Mouse (Mus musculus) kidney, embryonic 14.5 days (tissue): ENCODE measurements around the gene Cabp2. TPM values are rescaled to one million over a fixed set of nuclear protein-coding genes. Genes with fewer than 3 reads are reported as not detected.
"Not testable (repeated sequence)": the region's sequence is repeated elsewhere in the genome, so short reads cannot be mapped to it uniquely, and the experiment has no call there.

Experiments used
- ATAC-seq: fragments of 200-750 bp; cut with Nextera tagmentation; 2 replicates; pipeline ENCODE4 v1.8.0; 2017; ENCODE audit warnings: moderate number of reproducible peaks, mild to moderate bottlenecking, moderate TSS enrichment, moderate library complexity; ENCODE audit not compliant: low FRiP score, low TSS enrichment
- H3K27ac ChIP-seq: fragments of 300-500 bp; sonication (generic); 2 replicates; pipeline ENCODE4 v1.5.1; 2014; ENCODE audit warnings: low read depth, mild to moderate bottlenecking, low read length, moderate library complexity, mixed read lengths
- H3K27me3 ChIP-seq: fragments of 300-500 bp; sonication (generic); 2 replicates; pipeline ENCODE4 v1.6.1; 2014; ENCODE audit warnings: mild to moderate bottlenecking, low read length; ENCODE audit not compliant: control insufficient read depth, insufficient read depth
- H3K36me3 ChIP-seq: fragments of 300-500 bp; sonication (generic); 2 replicates; pipeline ENCODE4 v1.6.1; 2014; ENCODE audit warnings: low read length, mixed read lengths; ENCODE audit not compliant: control insufficient read depth, insufficient read depth
- H3K4me1 ChIP-seq: fragments of 300-500 bp; sonication (generic); 2 replicates; pipeline ENCODE4 v1.6.1; 2014; ENCODE audit warnings: low read length, mixed read lengths; ENCODE audit not compliant: control insufficient read depth, insufficient read depth
- H3K4me2 ChIP-seq: fragments of 300-500 bp; sonication (generic); replicated peaks from 2 replicates; pipeline ENCODE4 v1.6.1; 2014; ENCODE audit warnings: low read depth, mild to moderate bottlenecking, low read length
- H3K4me3 ChIP-seq: fragments of 300-500 bp; sonication (generic); 2 replicates; pipeline ENCODE4 v1.5.1; 2014; ENCODE audit warnings: mild to moderate bottlenecking, low read length
- H3K9ac ChIP-seq: fragments of 300-500 bp; sonication (generic); 2 replicates; pipeline ENCODE4 v1.6.1; 2014; ENCODE audit warnings: low read depth, mild to moderate bottlenecking, low read length, moderate library complexity
- H3K9me3 ChIP-seq: fragments of 300-500 bp; sonication (generic); 2 replicates; pipeline ENCODE4 v1.6.1; 2016; ENCODE audit warnings: low read length; ENCODE audit not compliant: control insufficient read depth
- WGBS: fragments of 180-500 bp; shearing (Covaris S2); extraction: QIAGEN DNeasy Blood & Tissue Kit; methylation state at CpG from one replicate; pipeline ENCODE4 v1.1.7; 2014; 5-methylcytosine and 5-hydroxymethylcytosine counted together
- polyA plus RNA-seq: library from polyadenylated mRNA; unstranded; fragments of >200 nt; fragmentation: Nextera tagmentation; extraction: Ambion mirVana; gene quantifications from 2 replicates; pipeline ENCODE4 v1.2.1, GENCODE M21; 2014

Cabp2 gene
- polyA plus RNA-seq, 1 experiment from 2014 or later: not detected

- Histone ChIP-seq H3K27me3 (no peaks in the 10 kb centered on the region), H3K4me2 (no peak overlapping the region), H3K9me3 (no peaks in the 10 kb centered on the region), H3K36me3 (peaks cover 46% of the 10 kb centered on the region), H3K4me1 (peaks cover 8% of the 10 kb centered on the region; the same call in 1 of the 2 replicates), H3K9ac (no peak overlapping the region), H3K27ac (no peak overlapping the region), H3K4me3 (no peak overlapping the region)
- no peak for ATAC-seq
- 90% methylated on average over 7 of the region's 7 CpGs for WGBS
Observed at GRCm38 (mm10) chr19:4129462-4129861, 48.1 kb downstream of the Cabp2 start.

GRCm38 (mm10) chr19:4130106-4130505 lies 48.7 kb downstream of the Cabp2 start:
- WGBS: 76% methylated on average over 4 of the region's 4 CpGs
- H3K36me3 ChIP-seq: peaks cover 46% of the 10 kb centered on the region

DNA sequence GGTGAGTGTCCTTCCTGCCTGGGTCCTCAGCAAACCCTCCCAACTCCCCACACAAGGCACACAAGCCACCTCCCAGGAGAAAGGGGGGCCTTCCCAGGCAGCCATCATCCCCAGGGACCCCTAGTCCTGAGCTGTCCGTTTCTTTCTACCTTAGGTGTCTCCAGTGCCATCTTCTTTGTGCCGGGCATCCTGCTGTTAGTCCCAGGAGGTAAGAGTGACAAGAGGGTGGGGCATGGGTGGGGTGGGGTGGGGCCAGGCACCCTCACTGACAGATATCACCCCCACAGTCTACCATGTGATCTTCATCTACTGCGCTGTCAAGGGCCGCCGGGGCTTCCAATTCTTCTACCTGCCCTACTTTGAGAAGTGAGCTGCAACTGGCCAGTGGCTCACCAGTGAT lies 49.7 kb downstream of the Cabp2 start:
- no peaks in the 10 kb centered on the region for H3K9me3 ChIP-seq
- H3K4me3 ChIP-seq: no peak overlapping the region
- peaks cover 8% of the 10 kb centered on the region; the same call in 1 of the 2 replicates for H3K4me1 ChIP-seq
- H3K27ac ChIP-seq: no peak overlapping the region
- H3K36me3 ChIP-seq: peaks cover 46% of the 10 kb centered on the region
- 98% methylated on average over 5 of the region's 5 CpGs for WGBS
- ATAC-seq: no peak
- H3K9ac ChIP-seq: no peak overlapping the region
- H3K27me3 ChIP-seq: no peaks in the 10 kb centered on the region
- H3K4me2 ChIP-seq: no peak overlapping the region

More at GRCm38 (mm10) chr19:4130106-4130505, 48.7 kb downstream of the Cabp2 start:
- Histone ChIP-seq H3K4me2 (no peak overlapping the region), H3K4me1 (peaks cover 8% of the 10 kb centered on the region; the same call in 1 of the 2 replicates), H3K9ac (no peak overlapping the region), H3K4me3 (no peak overlapping the region), H3K27me3 (no peaks in the 10 kb centered on the region), H3K9me3 (no peaks in the 10 kb centered on the region), H3K27ac (no peak overlapping the region)
- ATAC-seq: no peak

GRCm38 (mm10) chr19:4131768-4132167 lies 50.4 kb downstream of the Cabp2 start:
- Histone ChIP-seq H3K4me1 (peaks cover 3% of the 10 kb centered on the region; the same call in 1 of the 2 replicates), H3K27me3 (no peaks in the 10 kb centered on the region), H3K36me3 (peaks cover 46% of the 10 kb centered on the region), H3K4me3 (no peak overlapping the region), H3K27ac (no peak overlapping the region), H3K9me3 (no peaks in the 10 kb centered on the region), H3K4me2 (no peak overlapping the region), H3K9ac (no peak overlapping the region)
- no peak for ATAC-seq
- 80% methylated on average over 2 of the region's 2 CpGs for WGBS

DNA sequence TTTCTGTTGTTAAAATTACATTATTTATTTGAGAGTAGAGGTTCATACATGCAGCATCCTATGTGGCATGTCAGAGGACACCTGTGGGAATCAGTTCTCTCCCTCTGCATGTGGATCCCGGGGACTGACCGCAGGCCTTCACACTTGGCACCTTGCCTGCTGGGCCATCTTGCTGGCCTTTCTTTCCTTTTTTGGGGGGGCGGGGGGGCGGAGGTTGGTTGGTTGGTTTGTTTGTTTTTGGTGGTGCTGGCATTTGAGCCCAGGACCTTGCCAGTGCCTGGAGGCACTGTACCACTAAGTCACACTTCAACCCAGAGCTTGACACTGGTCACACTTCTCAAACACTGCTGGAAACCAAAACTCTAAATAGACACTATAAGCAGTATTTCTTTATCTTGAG lies 53.0 kb downstream of the Cabp2 start:
- Histone ChIP-seq H3K4me2 (no peak overlapping the region), H3K27me3 (no peaks in the 10 kb centered on the region), H3K4me3 (no peak overlapping the region), H3K27ac (no peak overlapping the region), H3K9ac (no peak overlapping the region), H3K9me3 (no peaks in the 10 kb centered on the region), H3K36me3 (peaks cover 33% of the 10 kb centered on the region), H3K4me1 (no peaks in the 10 kb centered on the region)
- WGBS: 84% methylated on average over 4 of the region's 4 CpGs
- no peak for ATAC-seq

DNA sequence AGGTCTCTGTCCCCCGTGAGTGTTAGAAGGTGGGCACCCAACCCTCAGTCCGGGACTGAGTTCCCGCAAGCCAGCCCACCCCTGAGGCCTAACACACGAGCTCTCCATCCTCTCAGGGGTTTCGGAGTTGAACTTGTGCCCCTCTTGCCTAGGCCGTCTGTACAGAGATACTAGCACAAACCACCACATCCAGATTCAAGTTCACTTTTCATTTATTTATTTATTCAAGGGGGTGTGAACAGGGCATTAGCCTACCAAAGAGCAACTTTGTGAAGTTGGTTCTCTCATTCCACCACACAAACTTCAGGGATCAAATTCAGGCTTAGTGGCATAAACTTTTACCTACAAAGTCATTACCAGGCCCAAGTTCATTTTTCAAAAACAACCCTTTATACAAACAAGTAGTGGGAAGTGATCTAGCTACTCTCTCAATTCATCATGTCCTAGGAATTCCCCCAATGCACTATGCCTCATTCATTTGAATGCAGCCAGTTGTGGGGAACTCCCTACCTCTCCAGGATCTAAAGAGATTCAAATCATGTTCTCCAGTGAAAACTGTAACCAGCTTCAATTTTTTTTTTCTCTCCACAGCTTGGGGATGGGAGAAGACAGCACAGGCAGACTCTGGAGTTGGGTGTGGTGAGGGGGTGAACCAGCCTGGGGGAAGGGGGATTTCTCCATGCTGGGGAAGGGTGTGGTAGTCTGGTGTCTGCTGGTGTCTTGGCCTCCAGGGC lies 54.0 kb downstream of the Cabp2 start:
- H3K4me1 ChIP-seq, ATAC-seq, H3K27ac ChIP-seq, H3K9ac ChIP-seq, H3K4me3 ChIP-seq, H3K27me3 ChIP-seq, H3K9me3 ChIP-seq, H3K4me2 ChIP-seq: not testable (repeated sequence)
- H3K36me3 ChIP-seq: peaks cover 23% of the 10 kb centered on the region
- WGBS: 77% methylated on average over 6 of the region's 6 CpGs

DNA sequence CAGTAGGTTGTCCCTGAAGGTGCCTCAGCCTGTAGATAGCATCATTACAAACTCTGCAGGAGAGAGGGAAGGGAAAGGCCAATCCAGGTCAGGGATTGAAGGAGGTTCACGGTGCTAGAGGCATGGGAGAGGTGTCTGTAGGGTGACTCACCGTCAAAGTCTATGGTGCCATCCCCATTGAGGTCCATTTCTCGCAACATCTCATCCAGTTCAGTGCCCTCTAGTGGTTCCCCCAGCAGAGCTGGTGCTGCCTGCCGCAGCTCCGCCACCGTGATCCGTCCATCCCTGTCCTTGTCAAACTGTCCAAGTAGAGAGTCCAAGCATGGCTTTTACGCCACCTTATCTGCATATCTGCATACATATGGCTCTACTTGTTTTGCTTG lies 54.6 kb downstream of the Cabp2 start:
- not testable (repeated sequence) for H3K27ac ChIP-seq, H3K9me3 ChIP-seq, H3K27me3 ChIP-seq, H3K4me3 ChIP-seq, H3K4me1 ChIP-seq, H3K9ac ChIP-seq, H3K4me2 ChIP-seq
- peaks cover 21% of the 10 kb centered on the region for H3K36me3 ChIP-seq
- WGBS: 24% methylated on average over 8 of the region's 8 CpGs
- ATAC-seq: 0 out of 2 replicates have a peak, but pooled peaks have one; percentile 22

DNA sequence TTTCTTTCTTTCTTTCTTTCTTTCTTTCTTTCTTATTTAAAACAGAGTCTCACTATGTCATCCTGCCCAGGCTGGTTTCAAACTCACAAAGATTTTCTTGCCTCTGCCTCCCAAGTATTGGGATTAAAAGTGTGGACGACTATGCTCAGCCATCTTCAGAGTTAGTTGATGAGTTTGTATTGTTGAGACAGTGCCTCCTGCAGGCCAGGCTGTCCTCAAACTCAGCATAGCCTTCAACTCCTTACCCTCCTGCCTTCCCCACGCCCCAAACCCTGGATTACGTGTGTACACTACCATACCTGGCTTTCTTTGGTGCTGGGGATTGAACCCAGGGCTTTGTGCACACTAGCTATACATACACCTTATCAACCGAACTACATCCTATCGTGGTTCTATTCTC lies 55.1 kb downstream of the Cabp2 start:
- Histone ChIP-seq H3K36me3 (peaks cover 16% of the 10 kb centered on the region), H3K27me3 (no peaks in the 10 kb centered on the region), H3K4me1 (no peaks in the 10 kb centered on the region), H3K4me3 (no peak overlapping the region), H3K9me3 (no peaks in the 10 kb centered on the region), H3K27ac (no peak overlapping the region), H3K9ac (no peak overlapping the region), H3K4me2 (no peak overlapping the region)
- WGBS: 73% methylated on average over 5 of the region's 5 CpGs
- no peak for ATAC-seq
